Mouse (Mus musculus) fat pad, adult 2 months (tissue): ENCODE measurements around the gene Usp21.

Experiments used
- DNase-seq: peaks from one replicate; pipeline ENCODE4 v3.0.0-alpha.2; 2011; ENCODE audit warnings: low read depth, low spot score; ENCODE audit errors: extremely low read depth

The Usp21 gene

DNA sequence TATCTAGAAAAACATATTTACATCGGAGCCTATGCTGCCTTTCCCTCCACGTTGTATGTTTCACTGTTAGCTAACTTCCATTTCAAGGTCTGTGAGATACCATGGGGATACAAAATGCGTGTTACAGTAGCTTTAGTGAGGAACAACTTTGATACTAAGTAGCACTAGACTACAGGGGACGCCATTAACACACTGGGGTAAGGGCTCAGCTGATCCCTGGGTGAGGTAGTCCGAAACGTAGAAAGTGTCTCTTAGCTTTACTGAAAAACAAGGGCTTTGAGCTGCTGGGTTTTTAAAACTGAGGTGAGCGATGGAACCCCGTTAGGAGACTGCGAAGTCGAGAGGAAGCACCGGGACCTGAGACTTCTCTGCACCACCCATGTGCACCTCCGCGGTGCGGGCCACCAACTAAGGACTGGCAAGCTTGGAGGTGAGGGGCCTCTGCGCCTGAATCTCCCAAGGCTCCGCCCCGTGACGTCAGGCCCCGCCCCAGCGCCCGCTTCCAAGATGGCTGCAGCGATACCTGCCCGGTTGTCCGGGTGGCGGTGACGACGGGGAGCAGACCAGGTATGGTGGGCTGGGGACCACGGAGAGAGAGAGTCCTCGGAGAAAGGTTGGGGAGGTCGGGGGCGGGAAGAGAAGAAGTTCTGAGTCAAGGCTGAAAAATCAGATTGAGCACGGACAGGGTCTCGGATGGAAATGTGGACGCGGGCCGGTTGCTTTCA, 17.8 kb downstream of the Usp21 start, which contains the start of gene B4galt3:
Gene B4galt3 (plus strand): TSS at position 481 of the 725 bp plus-strand sequence.
- DNase-seq = no peak

DNA sequence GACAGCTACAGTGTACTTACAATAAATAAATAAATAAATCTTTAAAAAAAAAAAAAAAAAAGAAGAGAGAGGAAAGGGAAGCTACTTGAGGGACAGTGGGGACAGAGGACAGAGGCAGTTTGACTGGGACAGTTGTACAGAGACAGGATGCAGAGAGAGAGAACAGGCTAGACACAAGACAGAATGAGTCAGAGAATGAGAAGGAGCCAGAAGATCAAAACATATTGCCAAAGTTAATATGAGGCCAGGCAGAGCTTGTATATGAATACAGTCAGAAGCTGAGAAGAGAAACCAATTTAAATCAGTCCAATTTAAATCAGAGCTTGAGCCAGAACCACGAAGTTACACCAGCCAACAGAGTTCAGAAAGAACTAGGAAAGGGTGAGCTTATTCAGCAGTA, 19.4 kb downstream of the Usp21 start:
- DNase-seq = no peak

DNA sequence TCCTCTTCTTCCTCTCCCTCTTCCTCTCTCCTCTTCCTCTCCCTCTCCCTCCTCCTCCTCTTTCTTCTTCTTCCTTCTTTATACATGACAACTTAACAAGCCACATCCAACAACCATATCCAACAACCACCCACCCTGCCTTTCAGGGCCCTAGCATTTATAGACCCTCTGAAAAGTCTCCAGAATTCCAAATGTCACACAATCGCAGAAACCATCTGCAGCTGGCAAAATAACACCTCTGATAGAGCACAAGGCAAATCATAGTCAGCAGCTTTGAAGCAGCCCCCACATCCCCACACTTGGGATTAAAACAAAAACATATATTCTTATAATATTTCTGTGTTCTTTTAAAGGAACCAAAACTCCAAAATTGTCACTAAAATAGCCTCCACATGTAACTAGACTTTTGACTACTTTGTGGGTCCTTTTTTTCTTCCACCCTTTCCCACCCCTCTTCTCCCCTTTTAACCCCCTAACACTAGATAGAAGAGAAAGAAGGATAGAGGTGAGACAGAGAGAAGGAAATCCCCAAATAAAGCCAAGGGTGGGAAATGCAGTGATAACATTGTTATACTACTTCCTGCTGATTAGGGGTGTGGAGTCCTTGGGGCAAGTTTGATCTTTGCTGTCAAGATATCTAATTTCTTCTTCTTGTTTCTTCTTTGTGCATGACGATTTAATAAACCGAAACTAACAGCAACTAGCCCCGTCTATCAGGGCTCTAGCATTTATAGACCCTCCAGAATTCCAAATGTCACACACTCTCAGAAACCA, 21.6 kb downstream of the Usp21 start:
- DNase-seq = no peak

DNA sequence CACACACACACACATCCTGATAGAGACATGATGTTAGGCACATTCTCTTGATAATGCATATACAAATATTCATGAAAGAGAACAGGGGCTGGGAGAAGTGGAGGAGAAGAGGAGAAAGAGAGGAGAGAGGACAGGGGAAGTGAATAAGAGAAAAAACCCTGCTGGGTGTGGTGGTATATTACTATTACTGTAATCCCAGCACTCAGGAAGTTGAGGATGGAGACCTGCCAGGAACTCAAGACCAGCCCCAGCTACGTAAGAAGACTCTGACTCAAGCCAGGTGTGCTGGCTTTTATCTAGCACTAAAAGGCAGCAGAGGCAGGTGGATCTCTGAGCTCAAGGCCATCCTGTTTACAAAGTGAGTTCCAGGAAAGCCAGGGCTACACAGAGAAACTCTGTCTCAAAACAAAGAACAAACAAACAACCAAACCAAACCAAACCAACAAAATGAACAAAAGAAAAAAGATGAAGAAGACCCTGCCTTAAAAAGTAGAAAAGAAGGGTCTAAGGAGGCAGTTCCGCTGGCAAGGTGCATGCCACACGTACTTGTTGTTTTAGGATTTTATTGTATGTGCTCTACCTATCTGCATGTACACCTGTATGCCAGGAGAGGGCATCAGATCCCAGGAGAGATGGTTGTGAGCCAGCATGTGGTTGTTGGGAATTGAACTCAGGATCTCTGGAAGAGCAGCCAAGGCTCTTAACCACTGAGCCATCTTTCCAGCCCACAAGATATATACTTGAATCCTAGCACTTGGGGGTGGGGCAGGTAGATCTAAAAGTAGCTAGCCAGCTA, 23.9 kb downstream of the Usp21 start:
- no peak for DNase-seq

DNA sequence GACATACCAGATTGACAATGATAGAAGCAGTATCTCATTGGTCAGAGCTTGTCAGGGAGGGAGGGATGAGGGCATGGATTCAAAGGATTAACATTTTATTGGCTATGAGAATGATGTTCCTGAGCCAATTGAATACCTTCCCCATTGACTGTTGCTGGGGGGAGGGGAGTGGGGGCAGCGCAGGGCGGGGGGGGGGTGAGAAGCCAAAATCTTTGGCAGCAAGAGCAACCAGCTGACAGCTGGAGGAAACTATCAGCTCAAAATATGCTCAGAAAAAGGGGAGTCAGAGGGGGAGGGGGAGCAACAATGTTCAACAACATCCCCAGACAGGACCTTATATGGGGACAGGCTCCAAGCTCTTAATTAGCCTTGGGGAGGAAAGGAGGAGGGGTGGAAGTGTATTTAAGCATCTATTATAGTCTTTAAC, 24.6 kb downstream of the Usp21 start:
- no peak for DNase-seq

DNA sequence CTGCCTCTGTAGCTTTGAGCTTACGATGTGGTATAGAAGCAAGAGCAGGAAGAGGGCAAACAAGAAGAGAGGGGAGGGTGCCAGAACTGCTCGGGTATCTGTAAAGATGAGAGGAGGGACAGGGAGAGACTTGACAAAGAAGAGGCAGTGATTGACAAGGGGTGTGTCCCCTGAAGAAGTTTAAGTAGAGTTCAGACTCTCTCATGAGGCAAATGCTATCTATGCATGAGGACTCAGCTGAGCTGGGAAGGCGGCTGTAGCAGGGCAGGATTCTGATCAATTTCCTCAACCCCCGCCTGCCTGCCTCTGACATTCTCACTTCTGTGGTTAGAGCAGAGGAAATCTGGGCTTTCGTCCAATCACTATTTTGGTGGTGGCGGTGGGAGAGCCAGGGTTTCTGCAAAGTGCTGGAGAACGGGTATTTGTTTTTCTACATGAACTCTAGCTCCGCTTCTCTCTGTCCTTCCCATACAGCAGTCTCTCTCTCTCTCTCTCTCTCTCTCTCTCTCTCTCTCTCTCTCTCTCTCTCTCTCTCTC, 25.1 kb downstream of the Usp21 start:
- DNase-seq = no peak

GRCm38 (mm10) chr1:171260316-171260715, 27.5 kb downstream of the Usp21 start:
- no peak for DNase-seq

DNA sequence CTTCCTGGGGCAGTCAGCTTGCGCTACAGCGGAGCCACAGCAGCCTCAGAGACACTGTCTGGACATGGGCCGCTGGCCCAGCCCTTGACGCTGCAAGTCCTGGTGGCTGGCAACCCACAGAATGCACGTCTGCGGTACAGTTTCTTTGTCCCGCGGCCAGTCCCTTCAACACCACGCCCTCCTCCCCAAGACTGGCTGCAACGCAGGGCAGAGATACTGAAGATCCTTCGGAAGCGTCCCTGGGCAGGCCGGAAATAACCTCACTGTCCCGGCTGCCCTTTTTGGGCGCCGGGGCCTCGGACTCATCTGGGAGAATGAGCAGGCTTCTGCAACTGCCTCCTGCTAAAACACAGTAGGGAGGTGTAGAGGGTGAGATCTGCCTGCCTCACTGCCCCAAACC, 28.9 kb downstream of the Usp21 start:
- no peak for DNase-seq

DNA sequence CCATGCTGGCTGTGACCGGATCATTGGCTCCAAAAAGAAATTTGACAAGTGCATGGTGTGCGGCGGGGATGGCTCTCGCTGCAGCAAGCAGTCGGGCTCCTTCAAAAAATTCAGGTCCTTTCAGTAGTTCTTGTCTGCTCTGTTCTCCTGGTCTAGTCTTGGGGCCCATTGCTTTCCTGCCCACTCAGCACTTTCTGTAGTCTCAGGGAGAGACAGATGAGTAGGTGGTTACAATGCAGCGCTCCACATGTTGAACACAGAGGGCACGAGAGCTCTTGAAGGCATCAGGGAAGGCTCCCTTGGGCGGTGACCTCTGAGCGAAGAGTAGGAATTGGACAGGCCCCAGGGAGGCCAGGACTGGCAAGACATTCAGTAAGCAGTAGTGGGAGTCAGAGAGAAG, 30.0 kb downstream of the Usp21 start:
- no peak for DNase-seq

DNA sequence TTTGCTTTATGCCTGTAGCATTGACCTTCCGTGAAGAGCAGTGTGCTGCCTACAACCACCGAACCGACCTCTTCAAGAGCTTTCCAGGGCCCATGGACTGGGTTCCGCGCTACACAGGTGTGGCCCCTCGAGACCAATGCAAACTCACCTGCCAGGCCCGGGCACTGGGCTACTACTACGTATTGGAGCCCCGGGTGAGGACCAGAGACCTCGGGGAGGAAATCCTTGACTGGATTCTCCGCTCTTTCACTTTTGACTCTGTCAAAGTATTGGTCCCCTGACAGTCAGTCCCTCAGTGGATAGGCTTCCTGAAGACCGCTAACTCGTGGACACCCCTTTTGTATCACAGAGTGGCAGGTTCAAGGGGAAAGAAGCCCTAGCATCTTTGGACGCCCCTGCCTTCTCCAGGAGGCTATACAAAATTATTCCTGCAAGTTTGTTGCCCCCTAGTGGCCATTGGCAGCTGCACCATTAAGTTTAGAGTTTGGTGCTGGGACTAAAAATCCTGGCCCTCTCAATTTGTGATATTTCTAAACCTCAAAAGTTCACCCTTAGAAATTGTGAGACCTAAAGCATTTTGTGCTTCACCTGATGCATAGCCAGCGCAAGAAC, 30.7 kb downstream of the Usp21 start:
- DNase-seq = no peak

DNA sequence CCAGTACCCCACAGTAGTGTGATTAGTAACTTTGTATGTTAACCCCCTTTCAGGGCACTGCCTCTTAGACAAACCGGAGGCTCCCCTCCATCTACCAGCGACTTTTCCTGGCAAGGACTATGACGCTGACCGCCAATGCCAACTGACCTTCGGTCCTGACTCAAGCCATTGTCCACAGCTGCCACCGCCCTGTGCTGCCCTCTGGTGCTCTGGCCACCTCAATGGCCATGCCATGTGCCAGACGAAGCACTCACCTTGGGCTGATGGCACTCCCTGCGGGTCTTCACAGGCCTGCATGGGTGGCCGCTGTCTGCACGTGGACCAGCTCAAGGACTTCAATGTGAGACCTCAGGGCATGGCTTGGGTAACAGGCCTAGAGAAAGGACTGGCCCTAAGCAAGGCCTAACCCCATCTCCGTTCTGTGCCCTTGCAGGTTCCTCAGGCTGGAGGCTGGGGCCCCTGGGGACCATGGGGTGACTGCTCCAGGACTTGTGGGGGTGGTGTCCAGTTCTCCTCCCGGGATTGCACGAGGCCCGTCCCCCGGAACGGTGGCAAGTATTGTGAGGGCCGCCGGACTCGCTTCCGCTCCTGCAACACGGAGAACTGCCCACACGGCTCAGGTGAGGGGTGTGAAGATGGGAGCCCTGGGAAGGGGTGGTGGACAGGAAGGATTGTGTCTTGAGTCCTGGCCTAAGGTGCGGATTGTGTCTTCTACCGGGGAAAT, 31.5 kb downstream of the Usp21 start:
- no peak for DNase-seq

DNA sequence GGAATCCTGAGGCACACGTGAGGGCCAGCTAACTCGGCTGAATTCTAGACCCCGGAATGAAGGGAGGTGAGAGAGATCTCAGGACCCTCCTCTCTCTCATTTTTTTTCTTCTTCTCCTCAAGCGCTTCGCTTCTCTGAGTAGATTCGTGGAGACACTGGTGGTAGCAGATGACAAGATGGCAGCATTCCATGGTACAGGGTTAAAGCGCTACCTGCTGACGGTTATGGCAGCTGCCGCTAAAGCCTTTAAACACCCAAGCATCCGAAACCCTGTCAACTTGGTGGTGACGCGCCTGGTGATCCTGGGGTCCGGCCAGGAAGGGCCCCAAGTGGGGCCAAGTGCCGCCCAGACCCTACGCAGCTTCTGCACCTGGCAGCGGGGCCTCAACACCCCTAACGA, 35.4 kb downstream of the Usp21 start:
- DNase-seq = no peak

- DNase-seq = no peak
These were observed 36.0 kb downstream of the Usp21 start for GRCm38 (mm10) chr1:171251594-171252324.

GRCm38 (mm10) chr1:171250680-171251593, 36.9 kb downstream of the Usp21 start, which contains the start of gene Ndufs2:
Ndufs2 (minus strand) TSS chr1:171251388.
- no peak for DNase-seq

GRCm38 (mm10) chr1:171249913-171250600, 37.7 kb downstream of the Usp21 start, which contains the start of gene Adamts4:
Adamts4 (plus strand) TSS chr1:171250421.
- DNase-seq = no peak

- no peak for DNase-seq
These were observed 39.2 kb downstream of the Usp21 start for GRCm38 (mm10) chr1:171248386-171249226.

DNA sequence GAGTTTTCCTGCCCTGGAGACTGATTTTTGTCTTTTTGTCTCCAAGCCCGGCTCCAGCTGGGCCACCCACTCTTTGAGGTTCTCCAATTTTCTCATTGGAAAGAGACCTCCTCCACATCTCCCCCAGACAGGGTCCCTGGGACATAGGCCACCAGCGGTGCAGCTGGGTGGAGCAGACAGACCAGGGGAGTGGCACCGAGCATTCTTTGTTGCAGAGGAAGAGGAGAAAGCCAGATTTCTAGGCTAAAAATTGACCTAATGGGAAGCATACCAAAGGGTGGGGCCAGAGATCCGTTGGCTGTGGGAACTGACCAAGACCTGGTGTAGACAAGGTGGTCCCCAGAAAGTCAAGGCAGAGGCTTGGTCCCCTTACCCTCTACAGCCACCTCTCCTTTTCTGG, 39.9 kb downstream of the Usp21 start:
- DNase-seq = no peak
